Mouse (Mus musculus) embryonic facial prominence, embryonic 13.5 days (tissue): ENCODE data around the gene Osbpl9. TPM values are rescaled to one million over a fixed set of nuclear protein-coding genes. Genes with fewer than 3 reads are reported as not detected.

Experiments
- ATAC-seq: fragments of 200-750 bp; cut with Nextera tagmentation; 2 replicates; pipeline ENCODE4 v1.8.0; 2017; ENCODE audit warnings: low read depth; ENCODE audit not compliant: insufficient number of reproducible peaks, insufficient read depth, low FRiP score, low TSS enrichment
- H3K27ac ChIP-seq: fragments of 300-500 bp; sonication (generic); 2 replicates; pipeline ENCODE4 v1.5.1; 2015; ENCODE audit warnings: moderate library complexity, mild to moderate bottlenecking, inconsistent platforms
- H3K27me3 ChIP-seq: fragments of 300-500 bp; sonication (generic); 2 replicates; pipeline ENCODE4 v1.6.1; 2015; ENCODE audit warnings: mild to moderate bottlenecking, inconsistent platforms
- H3K36me3 ChIP-seq: fragments of 300-500 bp; sonication (generic); 2 replicates; pipeline ENCODE4 v1.6.1; 2015; ENCODE audit warnings: mild to moderate bottlenecking, inconsistent platforms
- H3K4me1 ChIP-seq: fragments of 300-500 bp; sonication (generic); 2 replicates; pipeline ENCODE4 v1.6.1; 2015; ENCODE audit warnings: inconsistent platforms
- H3K4me2 ChIP-seq: fragments of 300-500 bp; sonication (generic); 2 replicates; pipeline ENCODE4 v1.6.1; 2015; ENCODE audit warnings: moderate library complexity, mild to moderate bottlenecking, inconsistent platforms
- H3K4me3 ChIP-seq: fragments of 300-500 bp; sonication (generic); 2 replicates; pipeline ENCODE4 v1.5.1; 2015; ENCODE audit warnings: mild to moderate bottlenecking, inconsistent platforms
- H3K9ac ChIP-seq: fragments of 300-500 bp; sonication (generic); 2 replicates; pipeline ENCODE4 v1.6.1; 2015; ENCODE audit warnings: mild to moderate bottlenecking, inconsistent platforms
- H3K9me3 ChIP-seq: fragments of 300-500 bp; sonication (generic); 2 replicates; pipeline ENCODE4 v1.6.1; 2016; ENCODE audit warnings: inconsistent platforms
- WGBS: fragments of 180-500 bp; shearing (Covaris S2); methylation state at CpG from one replicate; pipeline ENCODE4 v1.1.7; 2015; ENCODE audit warnings: mixed read lengths; 5-methylcytosine and 5-hydroxymethylcytosine counted together
- polyA plus RNA-seq: library from polyadenylated mRNA; unstranded; fragments of >200 nt; fragmentation: Nextera tagmentation; extraction: Ambion mirVana; gene quantifications from 2 replicates; pipeline ENCODE4 v1.2.1, GENCODE M21; 2015

Osbpl9 gene
- polyA plus RNA-seq, 1 experiment from 2014 or later: 68.2 TPM

GRCm38 (mm10) chr4:109128017-109128416 is 74.1 kb downstream of the Osbpl9 start:
- Histone ChIP-seq H3K4me2 (no peak overlapping the region), H3K27ac (no peak overlapping the region), H3K27me3 (no peaks in the 10 kb centered on the region), H3K9me3 (no peaks in the 10 kb centered on the region), H3K4me3 (no peak overlapping the region), H3K9ac (no peak overlapping the region), H3K36me3 (no peaks in the 10 kb centered on the region), H3K4me1 (peaks cover 12% of the 10 kb centered on the region)
- 73% methylated on average over 9 of the region's 9 CpGs for WGBS
- ATAC-seq: no peak

- H3K4me2 ChIP-seq: no peak overlapping the region
- H3K27me3 ChIP-seq: no peaks in the 10 kb centered on the region
- no peaks in the 10 kb centered on the region for H3K36me3 ChIP-seq
- H3K4me3 ChIP-seq: no peak overlapping the region
- no peak for ATAC-seq
- H3K9ac ChIP-seq: no peak overlapping the region
- H3K4me1 ChIP-seq: peaks cover 18% of the 10 kb centered on the region
- H3K9me3 ChIP-seq: no peaks in the 10 kb centered on the region
- 55% methylated on average over 10 of the region's 10 CpGs for WGBS
- H3K27ac ChIP-seq: no peak overlapping the region
Measured at GRCm38 (mm10) chr4:109126834-109127564, 75.1 kb downstream of the Osbpl9 start.

- ATAC-seq: no peak
- Histone ChIP-seq H3K27ac (no peak overlapping the region), H3K9ac (no peak overlapping the region), H3K9me3 (no peaks in the 10 kb centered on the region), H3K4me1 (peaks cover 19% of the 10 kb centered on the region), H3K36me3 (no peaks in the 10 kb centered on the region), H3K4me3 (no peak overlapping the region), H3K4me2 (no peak overlapping the region), H3K27me3 (no peaks in the 10 kb centered on the region)
- 90% methylated on average over 2 of the region's 2 CpGs for WGBS
Measured at GRCm38 (mm10) chr4:109125746-109126425, 76.2 kb downstream of the Osbpl9 start.

GRCm38 (mm10) chr4:109122830-109123555 is 79.1 kb downstream of the Osbpl9 start:
- Histone ChIP-seq H3K27me3 (no peaks in the 10 kb centered on the region), H3K9me3 (no peaks in the 10 kb centered on the region), H3K4me1 (peaks cover 24% of the 10 kb centered on the region), H3K4me3 (no peak overlapping the region), H3K4me2 (no peak overlapping the region), H3K27ac (peak overlapping the region; percentile 60; the same call in 1 of the 2 replicates), H3K9ac (no peak overlapping the region), H3K36me3 (no peaks in the 10 kb centered on the region)
- no peak for ATAC-seq
- 58% methylated on average over 4 of the region's 4 CpGs for WGBS

- no peaks in the 10 kb centered on the region for H3K27me3 ChIP-seq
- no peak overlapping the region for H3K27ac ChIP-seq
- H3K9me3 ChIP-seq: no peaks in the 10 kb centered on the region
- ATAC-seq: no peak
- no peak overlapping the region for H3K4me3 ChIP-seq
- H3K4me2 ChIP-seq: no peak overlapping the region
- no peak overlapping the region for H3K9ac ChIP-seq
- H3K4me1 ChIP-seq: peaks cover 28% of the 10 kb centered on the region
- H3K36me3 ChIP-seq: no peaks in the 10 kb centered on the region
- 79% methylated on average over 6 of the region's 6 CpGs for WGBS
Measured at GRCm38 (mm10) chr4:109120735-109121134, 81.3 kb downstream of the Osbpl9 start.

GRCm38 (mm10) chr4:109119641-109120125 is 82.4 kb downstream of the Osbpl9 start:
- Histone ChIP-seq H3K27ac (no peak overlapping the region), H3K4me2 (no peak overlapping the region), H3K4me1 (peaks cover 34% of the 10 kb centered on the region), H3K36me3 (no peaks in the 10 kb centered on the region), H3K4me3 (no peak overlapping the region), H3K27me3 (no peaks in the 10 kb centered on the region), H3K9me3 (no peaks in the 10 kb centered on the region), H3K9ac (no peak overlapping the region)
- no peak for ATAC-seq
- 84% methylated on average over 5 of the region's 5 CpGs for WGBS

GRCm38 (mm10) chr4:109118327-109118659 is 83.8 kb downstream of the Osbpl9 start:
- Histone ChIP-seq H3K9me3 (no peaks in the 10 kb centered on the region), H3K4me2 (peak overlapping the region; percentile 62), H3K36me3 (no peaks in the 10 kb centered on the region), H3K27ac (peak overlapping the region; percentile 90), H3K4me3 (peak overlapping the region; percentile 56), H3K4me1 (peaks cover 29% of the 10 kb centered on the region), H3K27me3 (no peaks in the 10 kb centered on the region), H3K9ac (peak overlapping the region; percentile 75)
- WGBS: 6% methylated on average over 6 of the region's 6 CpGs
- no peak for ATAC-seq

GRCm38 (mm10) chr4:109117596-109118326 is 84.3 kb downstream of the Osbpl9 start:
- Histone ChIP-seq H3K4me1 (peaks cover 24% of the 10 kb centered on the region), H3K27me3 (no peaks in the 10 kb centered on the region), H3K4me3 (peak overlapping the region; percentile 56), H3K27ac (peak overlapping the region; percentile 90), H3K9me3 (no peaks in the 10 kb centered on the region), H3K36me3 (no peaks in the 10 kb centered on the region), H3K9ac (peak overlapping the region; percentile 75), H3K4me2 (peak overlapping the region; percentile 62)
- under 1% methylated on average over 39 of the region's 46 CpGs for whole genome bisulfite sequencing
- peak; percentile 99 for ATAC-seq

- Histone ChIP-seq H3K27ac (peak overlapping the region; percentile 90; the same call in 1 of the 2 replicates), H3K9me3 (no peaks in the 10 kb centered on the region), H3K4me3 (peak overlapping the region; percentile 56), H3K36me3 (no peaks in the 10 kb centered on the region), H3K9ac (no peak overlapping the region), H3K4me2 (peak overlapping the region; percentile 62), H3K27me3 (no peaks in the 10 kb centered on the region), H3K4me1 (peaks cover 19% of the 10 kb centered on the region)
- 24% methylated on average over 6 of the region's 6 CpGs for WGBS
- no peak for ATAC-seq
Measured at GRCm38 (mm10) chr4:109116938-109117337, 85.1 kb downstream of the Osbpl9 start.

- Histone ChIP-seq H3K4me3 (0 out of 2 replicates have a peak overlapping the region, but pooled peaks have one; percentile 56), H3K9me3 (no peaks in the 10 kb centered on the region), H3K27ac (no peak overlapping the region), H3K4me1 (peaks cover 19% of the 10 kb centered on the region), H3K36me3 (no peaks in the 10 kb centered on the region), H3K4me2 (peak overlapping the region; percentile 62), H3K27me3 (no peaks in the 10 kb centered on the region), H3K9ac (no peak overlapping the region)
- no peak for ATAC-seq
- WGBS: 73% methylated on average over 3 of the region's 3 CpGs
Measured at GRCm38 (mm10) chr4:109116494-109116893, 85.6 kb downstream of the Osbpl9 start.

- no peaks in the 10 kb centered on the region for H3K9me3 ChIP-seq
- H3K9ac ChIP-seq: no peak overlapping the region
- no peak overlapping the region for H3K27ac ChIP-seq
- H3K27me3 ChIP-seq: no peaks in the 10 kb centered on the region
- no peak overlapping the region for H3K4me3 ChIP-seq
- H3K4me2 ChIP-seq: no peak overlapping the region
- peaks cover 19% of the 10 kb centered on the region for H3K4me1 ChIP-seq
- ATAC-seq: no peak
- WGBS: 37% methylated on average over 1 of the region's 1 CpGs
- H3K36me3 ChIP-seq: no peaks in the 10 kb centered on the region
Measured at GRCm38 (mm10) chr4:109115742-109116141, 86.3 kb downstream of the Osbpl9 start.
